Mouse (Mus musculus): ENCODE measurements around the gene Ankrd66. TPM values are rescaled to one million over a fixed set of nuclear protein-coding genes. Genes with fewer than 3 reads are reported as not detected.
"Not testable (repeated sequence)": the region's sequence is repeated elsewhere in the genome, so short reads cannot be mapped to it uniquely, and the experiment has no call there.

The Ankrd66 gene
- polyA plus RNA-seq, 1 experiment: 0.23 TPM

DNA sequence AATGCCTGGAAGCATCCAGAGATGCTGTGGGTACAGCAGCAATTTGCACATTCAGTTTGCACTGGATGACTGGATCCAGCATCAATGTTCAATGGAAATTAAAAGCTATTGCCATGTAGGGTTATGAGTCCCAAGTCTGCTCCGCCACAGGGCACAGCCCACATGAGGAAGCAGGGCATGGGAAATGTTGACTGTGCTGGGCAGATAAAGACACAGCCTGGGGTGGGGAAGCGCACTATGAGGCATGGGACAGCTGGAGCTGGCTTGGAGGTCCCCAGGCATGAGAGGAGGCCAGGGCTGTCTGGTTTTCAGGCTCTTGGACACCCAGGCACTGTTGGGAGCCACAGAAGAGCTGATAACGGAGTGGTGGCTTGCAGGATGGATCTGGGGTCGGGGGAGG, 601 bp upstream of the Ankrd66 start:
- Histone ChIP-seq H3K79me2 (ENCODE audit: control insufficient read depth, insufficient read depth) (no peaks in the 10 kb centered on the region), H3K4me2 (ENCODE audit: low read depth) (no peak overlapping the region), H3K4me3 (no peak overlapping the region), H3K36me3 (ENCODE audit: control insufficient read depth, insufficient read depth) (no peaks in the 10 kb centered on the region), H3K27me3 (ENCODE audit: control insufficient read depth, insufficient read depth, insufficient read length) (no peaks in the 10 kb centered on the region), H3ac (ENCODE audit: control insufficient read depth, insufficient read length) (no peak overlapping the region)
- no peak for TF ChIP-seq TCF12 (IDR thresholded peaks at IDR 0.05; ENCODE audit: insufficient read depth, poor library complexity, severe bottlenecking)
- TF ChIP-seq E2F4 (IDR thresholded peaks at IDR 0.05; ENCODE audit: insufficient read depth): no peak
- TF ChIP-seq CEBPB (IDR thresholded peaks at IDR 0.05; ENCODE audit: insufficient read depth, poor library complexity, severe bottlenecking): no peak
- no peak for TF ChIP-seq TCF3 (IDR thresholded peaks at IDR 0.05; ENCODE audit: insufficient read length, low read depth)
- no peak for TF ChIP-seq MYOD1 (IDR thresholded peaks at IDR 0.05; ENCODE audit: control insufficient read depth in 1 of 3, insufficient read length in 2 of 3, low read depth in 2 of 3)
- TF ChIP-seq MAX (IDR thresholded peaks at IDR 0.05; ENCODE audit: low read depth): no peak
- TF ChIP-seq USF1 (IDR thresholded peaks at IDR 0.05; ENCODE audit: low read depth): no peak
- TF ChIP-seq MYOG (IDR thresholded peaks at IDR 0.05; ENCODE audit: control insufficient read depth in 1 of 3, insufficient read depth in 1 of 3, insufficient read length in 2 of 3, low read depth in 2 of 3): no peak
- TF ChIP-seq REST (IDR thresholded peaks at IDR 0.05; ENCODE audit: insufficient read depth, insufficient read length): no peak
- TF ChIP-seq POLR2AphosphoS2 (IDR thresholded peaks at IDR 0.05; ENCODE audit: insufficient read length, low read depth): no peak
- no peak for TF ChIP-seq SRF (IDR thresholded peaks at IDR 0.05; ENCODE audit: control insufficient read depth, insufficient read length, low read depth)
- no peak for TF ChIP-seq POLR2A (IDR thresholded peaks at IDR 0.05; ENCODE audit: insufficient read length, low read depth)

DNA sequence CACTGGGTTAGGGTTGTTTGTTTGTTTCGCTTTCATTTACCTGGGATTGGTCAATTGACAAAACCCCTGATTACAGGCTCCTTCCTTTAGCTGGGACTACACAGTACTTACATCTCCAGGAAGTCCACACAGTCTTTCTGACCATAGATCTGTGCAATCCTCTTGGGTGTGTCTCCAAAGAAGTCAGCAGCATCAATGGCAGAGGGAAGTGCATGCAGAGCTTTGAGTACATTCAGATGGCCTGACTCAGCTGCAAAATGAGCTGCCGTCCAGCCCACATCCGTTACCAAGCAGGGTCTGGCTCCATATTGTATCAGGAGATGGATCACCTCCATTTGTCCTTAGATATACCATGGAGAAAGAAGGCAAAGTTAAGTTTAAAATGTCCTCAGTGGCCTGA, 4.7 kb downstream of the Ankrd66 start:
- Histone ChIP-seq H3K36me3 (ENCODE audit: control insufficient read depth, insufficient read depth) (no peaks in the 10 kb centered on the region), H3K27me3 (ENCODE audit: control insufficient read depth, insufficient read depth, insufficient read length) (no peaks in the 10 kb centered on the region), H3K4me3 (no peak overlapping the region), H3ac (ENCODE audit: control insufficient read depth, insufficient read length) (no peak overlapping the region), H3K79me2 (ENCODE audit: control insufficient read depth, insufficient read depth) (no peaks in the 10 kb centered on the region), H3K4me2 (ENCODE audit: low read depth) (peak overlapping the region; percentile 37)
- TF ChIP-seq MYOD1 (IDR thresholded peaks at IDR 0.05; ENCODE audit: control insufficient read depth in 1 of 3, insufficient read length in 2 of 3, low read depth in 2 of 3): no peak
- no peak for TF ChIP-seq USF1 (IDR thresholded peaks at IDR 0.05; ENCODE audit: low read depth)
- peak; percentile 43; the same call in 1 of the 2 replicates for TF ChIP-seq CEBPB (IDR thresholded peaks at IDR 0.05; ENCODE audit: insufficient read depth, poor library complexity, severe bottlenecking)
- no peak for TF ChIP-seq SRF (IDR thresholded peaks at IDR 0.05; ENCODE audit: control insufficient read depth, insufficient read length, low read depth)

DNA sequence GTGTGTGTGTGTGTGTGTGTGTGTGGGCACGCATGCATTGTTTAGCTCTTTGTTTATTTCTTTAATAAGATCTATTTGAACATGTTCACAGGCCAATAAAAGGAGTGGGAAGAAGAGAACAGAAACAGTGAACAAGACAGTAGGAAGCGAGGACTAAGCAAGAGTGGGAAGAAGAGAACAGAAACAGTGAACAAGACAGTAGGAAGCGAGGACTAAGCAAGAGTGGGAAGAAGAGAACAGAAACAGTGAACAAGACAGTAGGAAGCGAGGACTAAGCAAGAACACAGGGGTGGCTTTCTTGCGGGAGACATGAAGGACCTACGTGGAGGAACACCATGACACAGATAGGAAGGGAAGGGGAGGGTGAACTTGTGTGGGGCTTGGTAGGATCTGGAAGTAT, 6.6 kb downstream of the Ankrd66 start:
- H3ac ChIP-seq (ENCODE audit: control insufficient read depth, insufficient read length); H3K4me2 ChIP-seq (ENCODE audit: low read depth); H3K27me3 ChIP-seq (ENCODE audit: control insufficient read depth, insufficient read depth, insufficient read length); H3K79me2 ChIP-seq (ENCODE audit: control insufficient read depth, insufficient read depth); H3K36me3 ChIP-seq (ENCODE audit: control insufficient read depth, insufficient read depth); H3K4me3 ChIP-seq: not testable (repeated sequence)

- no peaks in the 10 kb centered on the region for H3K79me2 ChIP-seq (ENCODE audit: control insufficient read depth, insufficient read depth)
- H3K36me3 ChIP-seq (ENCODE audit: control insufficient read depth, insufficient read depth): no peaks in the 10 kb centered on the region
- TF ChIP-seq SRF (IDR thresholded peaks at IDR 0.05; ENCODE audit: control insufficient read depth, insufficient read length, low read depth): no peak
- TF ChIP-seq USF1 (IDR thresholded peaks at IDR 0.05; ENCODE audit: low read depth): no peak
- no peak for TF ChIP-seq REST (IDR thresholded peaks at IDR 0.05; ENCODE audit: insufficient read depth, insufficient read length)
- no peak for TF ChIP-seq POLR2A (IDR thresholded peaks at IDR 0.05; ENCODE audit: insufficient read length, low read depth)
- TF ChIP-seq E2F4 (IDR thresholded peaks at IDR 0.05; ENCODE audit: insufficient read depth): no peak
- no peak for TF ChIP-seq TCF12 (IDR thresholded peaks at IDR 0.05; ENCODE audit: insufficient read depth, poor library complexity, severe bottlenecking)
- TF ChIP-seq MAX (IDR thresholded peaks at IDR 0.05; ENCODE audit: low read depth): no peak
- no peak for TF ChIP-seq TCF3 (IDR thresholded peaks at IDR 0.05; ENCODE audit: insufficient read length, low read depth)
- no peak for TF ChIP-seq POLR2AphosphoS2 (IDR thresholded peaks at IDR 0.05; ENCODE audit: insufficient read length, low read depth)
- peak in 2 of 3 experiments; percentile 31 to 36 for TF ChIP-seq MYOD1 (IDR thresholded peaks at IDR 0.05; ENCODE audit: control insufficient read depth in 1 of 3, insufficient read length in 2 of 3, low read depth in 2 of 3)
- TF ChIP-seq CEBPB (IDR thresholded peaks at IDR 0.05; ENCODE audit: insufficient read depth, poor library complexity, severe bottlenecking): no peak
- peak in 2 of 3 experiments; percentile 45 to 48 for TF ChIP-seq MYOG (IDR thresholded peaks at IDR 0.05; ENCODE audit: control insufficient read depth in 1 of 3, insufficient read depth in 1 of 3, insufficient read length in 2 of 3, low read depth in 2 of 3)
- no peak overlapping the region for H3K4me3 ChIP-seq
- H3ac ChIP-seq (ENCODE audit: control insufficient read depth, insufficient read length): no peak overlapping the region
- no peaks in the 10 kb centered on the region for H3K27me3 ChIP-seq (ENCODE audit: control insufficient read depth, insufficient read depth, insufficient read length)
- H3K4me2 ChIP-seq (ENCODE audit: low read depth): peak overlapping the region; percentile 33
Observed at GRCm38 (mm10) chr17:43534362-43535222, 8.8 kb downstream of the Ankrd66 start.

DNA sequence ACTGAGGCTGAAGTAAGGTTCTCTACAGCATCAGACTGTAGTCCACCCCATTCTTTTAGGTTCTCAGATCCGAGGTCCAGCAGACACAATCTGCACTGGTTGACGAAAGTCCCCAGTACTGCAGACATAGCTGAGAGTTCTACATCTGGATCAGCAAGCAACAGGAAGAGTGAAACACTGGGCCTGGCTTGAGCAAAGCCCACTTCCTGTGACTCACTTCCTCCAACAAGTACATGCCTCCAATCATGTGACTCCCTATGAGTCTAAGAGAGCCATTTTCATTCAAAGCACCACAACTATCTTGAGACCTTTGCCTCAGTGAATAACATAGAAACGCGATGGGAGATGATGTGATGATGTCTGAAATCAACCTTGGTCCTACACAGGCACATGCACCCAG, 12.2 kb downstream of the Ankrd66 start:
- Histone ChIP-seq H3ac (ENCODE audit: control insufficient read depth, insufficient read length) (no peak overlapping the region), H3K36me3 (ENCODE audit: control insufficient read depth, insufficient read depth) (no peaks in the 10 kb centered on the region), H3K4me2 (ENCODE audit: low read depth) (no peak overlapping the region), H3K4me3 (no peak overlapping the region), H3K27me3 (ENCODE audit: control insufficient read depth, insufficient read depth, insufficient read length) (no peaks in the 10 kb centered on the region), H3K79me2 (ENCODE audit: control insufficient read depth, insufficient read depth) (no peaks in the 10 kb centered on the region)
- TF ChIP-seq TCF3 (IDR thresholded peaks at IDR 0.05; ENCODE audit: insufficient read length, low read depth): no peak
- TF ChIP-seq USF1 (IDR thresholded peaks at IDR 0.05; ENCODE audit: low read depth): no peak
- TF ChIP-seq MYOD1 (IDR thresholded peaks at IDR 0.05; ENCODE audit: control insufficient read depth in 1 of 3, insufficient read length in 2 of 3, low read depth in 2 of 3): no peak
- TF ChIP-seq MYOG (IDR thresholded peaks at IDR 0.05; ENCODE audit: control insufficient read depth in 1 of 3, insufficient read depth in 1 of 3, insufficient read length in 2 of 3, low read depth in 2 of 3): no peak
- TF ChIP-seq REST (IDR thresholded peaks at IDR 0.05; ENCODE audit: insufficient read depth, insufficient read length): no peak
- no peak for TF ChIP-seq POLR2AphosphoS2 (IDR thresholded peaks at IDR 0.05; ENCODE audit: insufficient read length, low read depth)
- TF ChIP-seq MAX (IDR thresholded peaks at IDR 0.05; ENCODE audit: low read depth): no peak
- no peak for TF ChIP-seq TCF12 (IDR thresholded peaks at IDR 0.05; ENCODE audit: insufficient read depth, poor library complexity, severe bottlenecking)
- no peak for TF ChIP-seq CEBPB (IDR thresholded peaks at IDR 0.05; ENCODE audit: insufficient read depth, poor library complexity, severe bottlenecking)
- no peak for TF ChIP-seq E2F4 (IDR thresholded peaks at IDR 0.05; ENCODE audit: insufficient read depth)
- TF ChIP-seq POLR2A (IDR thresholded peaks at IDR 0.05; ENCODE audit: insufficient read length, low read depth): no peak
- no peak for TF ChIP-seq SRF (IDR thresholded peaks at IDR 0.05; ENCODE audit: control insufficient read depth, insufficient read length, low read depth)

All from myocyte (in vitro differentiated cells).